8 mouse cellular contexts compared by ENCODE assay signal in genomic region chr2:30711853-30712498, GRCm38 (mm10).
A peak's percentile ranks its signal among the peaks of the same experiment; 100 is the strongest.
DNase-seq lines count a peak whose midpoint lies in the region; ATAC-seq and TF ChIP-seq lines count a peak whose summit lies in the region.

No protein-coding gene starts in this region.

- peak; percentile 58; the same call in 1 of the 2 replicates for TF ChIP-seq POLR2A in brain, embryonic 14.5 days (IDR thresholded peaks at IDR 0.05; ENCODE audit: borderline replicate concordance, extremely low read depth, insufficient read depth, insufficient read length, poor library complexity, severe bottlenecking)

- H3K9me3 ChIP-seq in forebrain, embryonic 13.5 days (replicated peaks), result no peaks in the 10 kb centered on the region
- no peaks in the 10 kb centered on the region for H3K9me3 ChIP-seq in lung, embryonic 15.5 days

- peak overlapping the region; percentile 76 for H3K4me2 ChIP-seq in forebrain, embryonic 13.5 days
- peak overlapping the region; percentile 91 for H3K4me2 ChIP-seq in lung, embryonic 15.5 days

- H3K4me3 ChIP-seq in forebrain, embryonic 13.5 days, result peak overlapping the region; percentile 40
- H3K4me3 ChIP-seq in lung, embryonic 15.5 days, result peak overlapping the region; percentile 51

- H3K36me3 ChIP-seq in forebrain, embryonic 13.5 days (ENCODE audit: poor library complexity, severe bottlenecking), result no peaks in the 10 kb centered on the region
- H3K36me3 ChIP-seq in lung, embryonic 15.5 days, result no peaks in the 10 kb centered on the region

- H3K9ac ChIP-seq in forebrain, embryonic 13.5 days, result peak overlapping the region; percentile 81
- peak overlapping the region; percentile 55 for H3K9ac ChIP-seq in lung, embryonic 15.5 days

- DNase-seq in CD8-positive naive resting alpha-beta T cell, adult 2 months (ENCODE audit: low read depth in 2 of 2, low spot score in 2 of 2), result peak; percentile 58 to 63
- DNase-seq in brain, embryonic 14.5 days (ENCODE audit: low read depth), result peak; percentile 94
- peak; percentile 93 to 94 for DNase-seq in heart, postnatal 14 days
- DNase-seq in kidney, postnatal 4 days, result peak; percentile 88 to 95
- peak; percentile 85 for DNase-seq in ovary, postnatal 14 days (ENCODE audit: low spot score)
- peak; percentile 79 to 86 for DNase-seq in thymus, postnatal 36 days

- H3K27me3 ChIP-seq in forebrain, embryonic 13.5 days, result no peaks in the 10 kb centered on the region
- H3K27me3 ChIP-seq in lung, embryonic 15.5 days, result no peaks in the 10 kb centered on the region

- H3K27ac ChIP-seq in forebrain, embryonic 13.5 days, result peak overlapping the region; percentile 98
- peak overlapping the region; percentile 88 for H3K27ac ChIP-seq in lung, embryonic 15.5 days

- peak; percentile 78 for ATAC-seq in forebrain, embryonic 13.5 days
- ATAC-seq in lung, embryonic 15.5 days (ENCODE audit: borderline replicate concordance, extremely low read depth, low FRiP score, low TSS enrichment), result no peak

- intact Hi-C loops in heart, postnatal 14 days (cut with DNase I), result loop anchor here (5.0 kb wide), 1 partner anchor 240 kb away; the partner anchor contains the start of gene Ier5l

- under 1% methylated on average over 56 of the region's 63 CpGs for WGBS in forebrain, embryonic 13.5 days
- WGBS in lung, embryonic 15.5 days, result under 1% methylated on average over 63 of the region's 63 CpGs

- TF ChIP-seq CTCF in brain, embryonic 14.5 days (IDR thresholded peaks at IDR 0.05; ENCODE audit: borderline replicate concordance, extremely low read depth, insufficient read depth, insufficient read length), result no peak

- H3K4me1 ChIP-seq in forebrain, embryonic 13.5 days, result peaks cover 75% of the 10 kb centered on the region
- peaks cover 62% of the 10 kb centered on the region for H3K4me1 ChIP-seq in lung, embryonic 15.5 days
